Mouse (Mus musculus) bone marrow, adult 2 months (tissue): ENCODE data around the gene Scn3b. TPM values are rescaled to one million over a fixed set of nuclear protein-coding genes. Genes with fewer than 3 reads are reported as not detected.

Source experiments
- H3K27ac ChIP-seq: fragments of 200-500 bp; 2 replicates; pipeline ENCODE4 v1.5.1; 2012; ENCODE audit warnings: low read depth, mild to moderate bottlenecking, control low read depth, inconsistent platforms, low read length; ENCODE audit not compliant: control insufficient read depth, poor library complexity, insufficient read depth
- H3K4me1 ChIP-seq: fragments of 200-500 bp; 2 replicates; pipeline ENCODE4 v1.6.1; 2011; ENCODE audit warnings: low read length; ENCODE audit not compliant: control insufficient read depth, insufficient read depth
- H3K4me3 ChIP-seq: fragments of 200-500 bp; replicated peaks from 2 replicates; pipeline ENCODE3; 2011; ENCODE audit warnings: mild to moderate bottlenecking, low read depth, low read length, control low read depth; ENCODE audit not compliant: control insufficient read depth
- CTCF ChIP-seq: fragments of 200-500 bp; IDR thresholded peaks from 2 replicates; pipeline ENCODE4 v1.5.1; 2011; ENCODE audit warnings: low read length, control low read depth; ENCODE audit not compliant: control insufficient read depth, insufficient read depth
- POLR2A ChIP-seq: fragments of 200-500 bp; IDR thresholded peaks from 2 replicates; pipeline ENCODE4 v1.6.1; 2011; ENCODE audit warnings: low read depth, mild to moderate bottlenecking, control low read depth, low read length, borderline replicate concordance; ENCODE audit not compliant: control insufficient read depth
- WGBS: fragments of 180-500 bp; shearing (Covaris S2); methylation state at CpG from one replicate; pipeline ENCODE4 v1.1.7; 2018; 5-methylcytosine and 5-hydroxymethylcytosine counted together
- polyA plus RNA-seq: library from polyadenylated mRNA; stranded (reverse); fragments of >200 nt; gene quantifications from 2 replicates; pipeline ENCODE4 v1.2.4, GENCODE M21; 2011; ENCODE audit warnings: low replicate concordance; ENCODE audit not compliant: missing spikeins, insufficient read depth, insufficient read length

Gene Scn3b
- polyA plus RNA-seq, 1 experiment, result not detected

GRCm38 (mm10) chr9:40324826-40325225 lies 55.8 kb downstream of the Scn3b start:
- Histone ChIP-seq H3K4me3 (no peak overlapping the region), H3K27ac (0 out of 2 replicates have a peak overlapping the region, but pooled peaks have one; percentile 5), H3K4me1 (no peaks in the 10 kb centered on the region)
- no peak for TF ChIP-seq POLR2A
- no peak for TF ChIP-seq CTCF
- 76% methylated on average over 6 of the region's 6 CpGs for WGBS

- WGBS, result 69% methylated on average over 7 of the region's 7 CpGs
- TF ChIP-seq POLR2A (no peak), CTCF (no peak)
- H3K4me1 ChIP-seq, result no peaks in the 10 kb centered on the region
- H3K4me3 ChIP-seq, result no peak overlapping the region
- no peak overlapping the region for H3K27ac ChIP-seq
These were observed 57.4 kb downstream of the Scn3b start for GRCm38 (mm10) chr9:40326260-40326915.

GRCm38 (mm10) chr9:40330609-40331382 lies 61.8 kb downstream of the Scn3b start:
- 53% methylated on average over 19 of the region's 19 CpGs for WGBS

GRCm38 (mm10) chr9:40331411-40332286 lies 62.6 kb downstream of the Scn3b start:
- no peak for TF ChIP-seq POLR2A
- no peak for TF ChIP-seq CTCF
- H3K4me3 ChIP-seq, result no peak overlapping the region
- no peaks in the 10 kb centered on the region for H3K4me1 ChIP-seq
- no peak overlapping the region for H3K27ac ChIP-seq
- 87% methylated on average over 15 of the region's 15 CpGs for WGBS

More at GRCm38 (mm10) chr9:40330609-40331382, 61.8 kb downstream of the Scn3b start:
- no peak overlapping the region for H3K27ac ChIP-seq
- H3K4me3 ChIP-seq, result no peak overlapping the region
- no peaks in the 10 kb centered on the region for H3K4me1 ChIP-seq
- TF ChIP-seq CTCF (peak; percentile 95), POLR2A (no peak)

GRCm38 (mm10) chr9:40332326-40332725 lies 63.3 kb downstream of the Scn3b start:
- TF ChIP-seq POLR2A, result no peak
- H3K27ac ChIP-seq, result no peak overlapping the region
- H3K4me1 ChIP-seq, result no peaks in the 10 kb centered on the region
- WGBS, result 84% methylated on average over 4 of the region's 4 CpGs
- no peak overlapping the region for H3K4me3 ChIP-seq

- TF ChIP-seq CTCF, result no peak
- TF ChIP-seq POLR2A, result no peak
- WGBS, result 88% methylated on average over 31 of the region's 31 CpGs
- Histone ChIP-seq H3K27ac (no peak overlapping the region), H3K4me3 (no peak overlapping the region), H3K4me1 (no peaks in the 10 kb centered on the region)
These were observed 64.0 kb downstream of the Scn3b start for GRCm38 (mm10) chr9:40332731-40333648.

- TF ChIP-seq POLR2A, result no peak
- TF ChIP-seq CTCF, result peak; percentile 94
- Histone ChIP-seq H3K27ac (no peak overlapping the region), H3K4me3 (no peak overlapping the region), H3K4me1 (no peaks in the 10 kb centered on the region)
- whole genome bisulfite sequencing, result 45% methylated on average over 9 of the region's 9 CpGs
These were observed 64.8 kb downstream of the Scn3b start for GRCm38 (mm10) chr9:40333649-40334396.
